In the genomic region with DNA sequence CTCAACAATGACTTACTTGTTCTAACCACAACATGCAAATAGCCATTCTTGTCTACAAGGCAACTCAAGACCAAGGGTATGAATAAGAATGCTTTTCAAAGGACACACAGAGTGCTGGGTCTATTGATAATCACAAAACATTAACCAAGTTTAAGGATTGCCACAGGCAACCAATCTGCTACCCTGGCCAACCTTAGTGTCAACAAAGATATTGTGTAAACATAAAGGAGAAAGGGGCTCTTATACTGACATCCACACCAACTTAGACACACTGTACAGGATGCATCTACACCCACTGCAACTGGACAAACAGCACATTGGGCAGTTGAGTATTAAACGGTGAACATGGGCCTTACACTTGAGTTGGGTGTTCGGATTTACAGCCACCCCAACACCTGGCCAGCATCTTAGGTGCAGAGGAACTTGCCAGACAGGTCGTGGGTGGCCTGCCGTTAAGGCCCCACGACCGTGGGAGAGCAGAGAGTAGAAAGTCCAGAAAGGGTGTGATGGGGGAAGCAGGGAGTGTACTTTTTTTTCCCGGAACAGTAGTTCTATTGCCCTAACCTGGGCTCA, we compare ENCODE assay signal across 8 mouse cellular contexts. TPM values are rescaled to one million over a fixed set of nuclear protein-coding genes. Genes with fewer than 3 reads are reported as not detected.
DNase-seq lines count a peak whose midpoint lies in the region; ATAC-seq lines count a peak whose summit lies in the region.

No protein-coding gene starts in this region.

- peak overlapping the region; percentile 93 for H3K4me2 ChIP-seq in lung, embryonic 16.5 days (ENCODE audit: low read depth, low read length)
- H3K4me2 ChIP-seq in embryonic facial prominence, embryonic 14.5 days (ENCODE audit: low read depth, low read length) = peak overlapping the region; percentile 91
- peak overlapping the region; percentile 88 for H3K4me2 ChIP-seq in limb, embryonic 11.5 days (ENCODE audit: low read depth, severe bottlenecking)

- no peaks in the 10 kb centered on the region for H3K9me3 ChIP-seq in lung, embryonic 16.5 days (ENCODE audit: control insufficient read depth, low read length)
- no peaks in the 10 kb centered on the region for H3K9me3 ChIP-seq in embryonic facial prominence, embryonic 14.5 days (ENCODE audit: control insufficient read depth, low read length)
- H3K9me3 ChIP-seq in limb, embryonic 11.5 days (ENCODE audit: control insufficient read depth, low read length) = no peaks in the 10 kb centered on the region

- H3K27ac ChIP-seq in lung, embryonic 16.5 days (ENCODE audit: low read length) = peak overlapping the region; percentile 95
- H3K27ac ChIP-seq in embryonic facial prominence, embryonic 14.5 days (replicated peaks; ENCODE audit: low read depth, low read length) = peak overlapping the region; percentile 96
- H3K27ac ChIP-seq in limb, embryonic 11.5 days (replicated peaks; ENCODE audit: low read depth, low read length) = peak overlapping the region; percentile 99

- H3K4me3 ChIP-seq in lung, embryonic 16.5 days (ENCODE audit: low read length) = peak overlapping the region; percentile 80
- peak overlapping the region; percentile 80 for H3K4me3 ChIP-seq in embryonic facial prominence, embryonic 14.5 days (ENCODE audit: low read depth, low read length)
- H3K4me3 ChIP-seq in limb, embryonic 11.5 days (ENCODE audit: low read depth, low read length) = peak overlapping the region; percentile 59

- DNase-seq in lung, postnatal 14 days = no peak
- no peak for DNase-seq in embryonic facial prominence, embryonic 14.5 days (ENCODE audit: low spot score)
- DNase-seq in limb, embryonic 11.5 days (ENCODE audit: low spot score) = no peak
- no peak for DNase-seq in layer of hippocampus, adult 9-10 months (ENCODE audit: low spot score)
- DNase-seq in urinary bladder, postnatal 10 days (ENCODE audit: low spot score) = no peak
- DNase-seq in cerebellum, postnatal 36 days = no peak

- ATAC-seq in lung, embryonic 16.5 days (ENCODE audit: low read depth) = peak; percentile 15; the same call in 1 of the 2 replicates
- ATAC-seq in embryonic facial prominence, embryonic 14.5 days (ENCODE audit: low read depth) = peak; percentile 13; the same call in 1 of the 2 replicates
- ATAC-seq in limb, embryonic 11.5 days (ENCODE audit: insufficient number of reproducible peaks, low FRiP score, low TSS enrichment, low read depth) = no peak
- ATAC-seq in neutrophil, adult 5-6 weeks (ENCODE audit: extremely low read depth, insufficient number of reproducible peaks, low FRiP score, poor library complexity, severe bottlenecking) = peak; percentile 14; the same call in 1 of the 2 replicates

- H3K9ac ChIP-seq in lung, embryonic 16.5 days (ENCODE audit: low read length) = peak overlapping the region; percentile 99
- H3K9ac ChIP-seq in embryonic facial prominence, embryonic 14.5 days (ENCODE audit: low read depth, low read length) = peak overlapping the region; percentile 98
- H3K9ac ChIP-seq in limb, embryonic 11.5 days (ENCODE audit: low read length) = peak overlapping the region; percentile 97

- WGBS in lung, embryonic 16.5 days = 20% methylated on average over 7 of the region's 7 CpGs
- WGBS in embryonic facial prominence, embryonic 14.5 days = 16% methylated on average over 5 of the region's 7 CpGs
- 17% methylated on average over 7 of the region's 7 CpGs for WGBS in limb, embryonic 11.5 days

- H3K36me3 ChIP-seq in lung, embryonic 16.5 days (ENCODE audit: control insufficient read depth, insufficient read depth, low read length) = no peaks in the 10 kb centered on the region
- no peaks in the 10 kb centered on the region for H3K36me3 ChIP-seq in embryonic facial prominence, embryonic 14.5 days (ENCODE audit: control insufficient read depth, insufficient read depth, low read length)
- no peaks in the 10 kb centered on the region; the same call in 1 of the 2 replicates for H3K36me3 ChIP-seq in limb, embryonic 11.5 days (ENCODE audit: control insufficient read depth, insufficient read depth, low read length)

- no peaks in the 10 kb centered on the region for H3K27me3 ChIP-seq in lung, embryonic 16.5 days (ENCODE audit: control insufficient read depth, insufficient read depth, low read depth, low read length)
- H3K27me3 ChIP-seq in embryonic facial prominence, embryonic 14.5 days (replicated peaks; ENCODE audit: control insufficient read depth, insufficient read depth, low read length) = no peaks in the 10 kb centered on the region
- no peaks in the 10 kb centered on the region for H3K27me3 ChIP-seq in limb, embryonic 11.5 days (ENCODE audit: control insufficient read depth, insufficient read depth, low read length)

- H3K4me1 ChIP-seq in lung, embryonic 16.5 days (replicated peaks; ENCODE audit: control insufficient read depth, insufficient read depth, low read length) = peaks cover 21% of the 10 kb centered on the region
- H3K4me1 ChIP-seq in embryonic facial prominence, embryonic 14.5 days (ENCODE audit: control insufficient read depth, insufficient read depth, low read length) = peaks cover 29% of the 10 kb centered on the region
- H3K4me1 ChIP-seq in limb, embryonic 11.5 days (ENCODE audit: control insufficient read depth, insufficient read depth, low read length) = peaks cover 21% of the 10 kb centered on the region

RNA-seq across cellular contexts. Expression of gene Casd1, which starts 0.5 kb away (rescaled TPM):
- polyA plus RNA-seq in lung, embryonic 16.5 days (2015; fragmentation: Nextera tagmentation; extraction: Ambion mirVana) = 29.9 and 32.2 TPM in 2 replicates
- 39.4 and 42.7 TPM in 2 replicates for polyA plus RNA-seq in embryonic facial prominence, embryonic 14.5 days (2014; fragmentation: Nextera tagmentation; extraction: Ambion mirVana)
- 79.2 and 92.1 TPM in 2 replicates for polyA plus RNA-seq in limb, embryonic 11.5 days (2014; fragmentation: Nextera tagmentation; extraction: Ambion mirVana)
- 28.5 and 36.2 TPM in 2 replicates for total RNA-seq in neutrophil, adult 5-6 weeks (2017)
